Mouse (Mus musculus): ENCODE results near the gene Itm2b.

GRCm38 (mm10) chr14:73403351-73403750 lies 18.3 kb upstream of the Itm2b start:
- no peak for TF ChIP-seq CTCF (IDR thresholded peaks at IDR 0.05; ENCODE audit: control insufficient read depth, insufficient read depth, low read length)
- no peak for TF ChIP-seq POLR2A (IDR thresholded peaks at IDR 0.05; ENCODE audit: borderline replicate concordance, control insufficient read depth, low read depth, low read length)

All from bone marrow, adult 2 months (tissue).